Mouse (Mus musculus) heart, embryonic 14.5 days (tissue): ENCODE data around the gene 4930467E23Rik. TPM values are rescaled to one million over a fixed set of nuclear protein-coding genes. Genes with fewer than 3 reads are reported as not detected.
"Not testable (repeated sequence)": the region's sequence is repeated elsewhere in the genome, so short reads cannot be mapped to it uniquely, and the experiment has no call there.

Experiments
- ATAC-seq: fragments of 200-750 bp; cut with Nextera tagmentation; 2 replicates; pipeline ENCODE4 v1.8.0; 2017; ENCODE audit warnings: low read depth, moderate TSS enrichment; ENCODE audit not compliant: insufficient number of reproducible peaks, insufficient read depth, low FRiP score
- H3K27ac ChIP-seq, 2 experiments: fragments of 200-500 bp in 1 of 2; fragments of 300-500 bp in 1 of 2; sonication (generic) in 1 of 2; replicated peaks in 1 of 2; 2 replicates each; pipeline ENCODE4 v1.5.1; 2012 to 2014; ENCODE audit warnings: low read depth in 2 of 2, low read length in 2 of 2, control low read depth in 1 of 2, mild to moderate bottlenecking in 1 of 2, mixed read lengths in 1 of 2; ENCODE audit not compliant: control insufficient read depth in 1 of 2, insufficient read depth in 1 of 2
- H3K27me3 ChIP-seq: fragments of 300-500 bp; sonication (generic); 2 replicates; pipeline ENCODE4 v1.6.1; 2014; ENCODE audit warnings: mild to moderate bottlenecking, low read length, control low read depth; ENCODE audit not compliant: control insufficient read depth, insufficient read depth
- H3K36me3 ChIP-seq: fragments of 300-500 bp; sonication (generic); 2 replicates; pipeline ENCODE4 v1.6.1; 2014; ENCODE audit warnings: mild to moderate bottlenecking, control low read depth, low read length, mixed read lengths; ENCODE audit not compliant: control insufficient read depth, insufficient read depth
- H3K4me1 ChIP-seq, 2 experiments: fragments of 200-500 bp in 1 of 2; fragments of 300-500 bp in 1 of 2; sonication (generic) in 1 of 2; 2 replicates each; pipeline ENCODE4 v1.6.1; 2012 to 2014; ENCODE audit warnings: low read length in 2 of 2, control low read depth in 1 of 2, mixed read lengths in 1 of 2; ENCODE audit not compliant: control insufficient read depth in 2 of 2, insufficient read depth in 2 of 2
- H3K4me2 ChIP-seq: fragments of 300-500 bp; sonication (generic); 2 replicates; pipeline ENCODE4 v1.6.1; 2014; ENCODE audit warnings: mild to moderate bottlenecking, low read length
- H3K4me3 ChIP-seq, 2 experiments: fragments of 200-500 bp in 1 of 2; fragments of 300-500 bp in 1 of 2; sonication (generic) in 1 of 2; 2 replicates each; pipeline ENCODE4 v1.5.1; 2012 to 2014; ENCODE audit warnings: low read length in 2 of 2, mild to moderate bottlenecking in 2 of 2, control low read depth in 1 of 2, low read depth in 1 of 2, moderate library complexity in 1 of 2; ENCODE audit not compliant: control insufficient read depth in 1 of 2, insufficient read depth in 1 of 2
- H3K9ac ChIP-seq: fragments of 300-500 bp; sonication (generic); 2 replicates; pipeline ENCODE4 v1.6.1; 2014; ENCODE audit warnings: mild to moderate bottlenecking, low read length
- H3K9me3 ChIP-seq: fragments of 300-500 bp; sonication (generic); 2 replicates; pipeline ENCODE4 v1.6.1; 2016; ENCODE audit warnings: low read length, control low read depth; ENCODE audit not compliant: control insufficient read depth
- WGBS: fragments of 180-500 bp; shearing (Covaris S2); extraction: QIAGEN DNeasy Blood & Tissue Kit; methylation state at CpG from one replicate; pipeline ENCODE4 v1.1.7; 2014; 5-methylcytosine and 5-hydroxymethylcytosine counted together
- polyA plus RNA-seq: library from polyadenylated mRNA; unstranded; fragments of >200 nt; fragmentation: Nextera tagmentation; extraction: Ambion mirVana; gene quantifications from 2 replicates; pipeline ENCODE4 v1.2.1, GENCODE M21; 2014

Gene 4930467E23Rik
- not detected in 2 replicates for polyA plus RNA-seq

DNA sequence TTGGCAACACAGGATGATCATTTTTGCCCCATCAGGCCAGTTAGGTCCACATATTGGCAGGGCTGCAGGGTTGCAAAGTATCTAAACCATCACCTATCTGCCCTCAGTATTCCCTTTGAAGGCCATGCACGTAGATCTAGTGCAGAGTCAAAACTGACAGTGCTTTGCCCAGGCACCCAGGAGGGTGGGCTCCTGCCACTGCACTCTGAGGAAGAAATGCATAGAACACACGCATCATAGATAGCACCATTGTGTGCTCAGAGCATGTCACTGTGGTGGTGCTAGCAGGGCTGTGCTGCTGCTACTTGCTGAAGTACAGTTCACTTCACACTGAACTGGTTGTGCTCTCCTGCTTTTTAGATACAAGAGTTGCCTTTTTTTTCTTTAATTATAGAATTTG lies at the start of gene 4930467E23Rik:
Gene 4930467E23Rik (plus strand): TSS at position 301 of the 400 bp plus-strand sequence.
- H3K4me1 ChIP-seq, H3K36me3 ChIP-seq, H3K9ac ChIP-seq, H3K27ac ChIP-seq, H3K4me2 ChIP-seq, H3K27me3 ChIP-seq, ATAC-seq, H3K4me3 ChIP-seq, H3K9me3 ChIP-seq: not testable (repeated sequence)
- no CpG with 5 or more reads among the region's 2 CpGs for WGBS

- H3K9ac ChIP-seq, H3K4me3 ChIP-seq, H3K4me1 ChIP-seq, H3K36me3 ChIP-seq, ATAC-seq, H3K27ac ChIP-seq, H3K9me3 ChIP-seq, H3K27me3 ChIP-seq, H3K4me2 ChIP-seq: not testable (repeated sequence)
- 65% methylated on average over 2 of the region's 3 CpGs for WGBS
These were observed 47.1 kb upstream of the 4930467E23Rik start for GRCm38 (mm10) chr8:19682311-19682710.

DNA sequence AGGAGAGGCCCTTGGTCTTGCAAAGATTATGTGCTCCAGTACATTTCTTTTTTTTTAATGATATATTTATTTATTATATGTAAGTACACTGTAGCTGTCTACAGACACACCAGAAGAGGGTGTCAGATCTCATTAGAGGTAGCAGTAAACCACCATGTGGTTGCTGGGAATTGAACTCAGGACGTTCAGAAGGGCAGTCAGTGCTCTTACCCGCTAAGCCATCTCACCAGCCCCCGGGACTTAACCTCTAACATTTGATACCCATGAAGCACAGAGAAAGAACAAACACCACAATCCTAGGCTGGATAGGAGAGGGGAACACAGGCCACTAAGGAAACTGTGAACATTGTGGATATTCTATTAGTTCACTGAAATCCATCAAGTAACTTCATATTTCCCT lies 43.9 kb upstream of the 4930467E23Rik start:
- H3K4me1 ChIP-seq, H3K27ac ChIP-seq, H3K4me2 ChIP-seq, H3K36me3 ChIP-seq, H3K4me3 ChIP-seq, H3K9me3 ChIP-seq, H3K9ac ChIP-seq, H3K27me3 ChIP-seq, ATAC-seq: not testable (repeated sequence)
- 71% methylated on average over 3 of the region's 3 CpGs for WGBS

- 70% methylated on average over 6 of the region's 6 CpGs for WGBS
- H3K36me3 ChIP-seq, H3K27ac ChIP-seq, H3K9ac ChIP-seq, H3K4me2 ChIP-seq, H3K27me3 ChIP-seq, ATAC-seq, H3K9me3 ChIP-seq, H3K4me1 ChIP-seq, H3K4me3 ChIP-seq: not testable (repeated sequence)
These were observed 40.4 kb upstream of the 4930467E23Rik start for GRCm38 (mm10) chr8:19688802-19689525.

DNA sequence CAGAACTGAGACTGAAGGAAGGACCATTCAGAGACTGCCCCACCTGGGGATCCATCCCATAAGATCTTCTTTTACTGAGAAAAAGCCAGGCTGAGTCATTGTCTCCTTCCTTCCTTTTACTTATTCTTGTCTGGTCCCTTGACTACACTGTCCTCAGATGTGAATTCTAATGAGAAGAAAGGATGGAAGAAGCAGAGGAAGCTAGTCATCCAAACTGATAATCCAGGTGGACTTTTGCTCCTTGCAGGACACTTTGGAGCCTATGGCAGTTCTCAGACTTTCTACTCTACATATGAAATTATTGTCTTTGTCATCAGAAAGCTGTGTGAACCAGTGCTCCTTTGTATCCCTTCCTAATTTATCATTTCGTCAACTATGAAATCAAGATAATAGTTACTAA lies 39.6 kb upstream of the 4930467E23Rik start:
- H3K9me3 ChIP-seq, H3K4me1 ChIP-seq, H3K27me3 ChIP-seq, H3K9ac ChIP-seq, H3K4me2 ChIP-seq, H3K4me3 ChIP-seq, H3K27ac ChIP-seq, H3K36me3 ChIP-seq, ATAC-seq: not testable (repeated sequence)
- 75% methylated on average over 1 of the region's 1 CpGs for WGBS

- H3K9me3 ChIP-seq, H3K4me1 ChIP-seq, H3K4me3 ChIP-seq, H3K27me3 ChIP-seq, H3K4me2 ChIP-seq, H3K9ac ChIP-seq, ATAC-seq, H3K36me3 ChIP-seq, H3K27ac ChIP-seq: not testable (repeated sequence)
- WGBS = 84% methylated on average over 6 of the region's 6 CpGs
These were observed 38.0 kb upstream of the 4930467E23Rik start for GRCm38 (mm10) chr8:19691421-19691820.

DNA sequence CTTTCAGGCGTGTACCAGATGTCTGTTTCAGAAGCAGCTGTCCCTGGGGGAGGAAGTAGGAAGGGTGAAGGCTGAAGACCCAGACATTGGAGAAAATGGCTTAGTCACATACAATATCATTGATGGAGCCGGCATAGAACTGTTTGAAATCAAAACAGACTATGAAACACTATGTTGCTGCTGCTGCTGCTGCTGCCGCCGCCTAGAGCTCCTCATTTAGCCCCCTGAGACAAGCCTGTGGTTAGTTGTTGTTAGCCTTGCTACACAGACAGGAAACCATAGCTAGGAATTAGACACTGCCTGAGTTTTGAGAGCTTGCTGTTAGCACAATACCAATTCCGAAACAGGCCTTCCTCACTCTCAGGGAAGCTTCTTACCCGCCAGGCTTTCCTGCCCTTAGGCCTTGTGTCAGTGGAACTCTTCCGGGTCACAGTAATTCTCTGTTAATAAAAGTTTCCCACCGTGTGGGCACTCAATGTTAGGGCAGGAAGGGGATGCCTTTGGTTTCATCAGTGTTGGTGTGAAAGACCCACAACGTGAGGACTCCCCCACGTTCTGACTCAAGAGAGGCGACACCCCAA lies 31.8 kb upstream of the 4930467E23Rik start:
- 70% methylated on average over 11 of the region's 11 CpGs for WGBS
- H3K4me1 ChIP-seq, H3K27me3 ChIP-seq, H3K4me3 ChIP-seq, H3K36me3 ChIP-seq, H3K4me2 ChIP-seq, H3K9me3 ChIP-seq, ATAC-seq, H3K9ac ChIP-seq, H3K27ac ChIP-seq: not testable (repeated sequence)

DNA sequence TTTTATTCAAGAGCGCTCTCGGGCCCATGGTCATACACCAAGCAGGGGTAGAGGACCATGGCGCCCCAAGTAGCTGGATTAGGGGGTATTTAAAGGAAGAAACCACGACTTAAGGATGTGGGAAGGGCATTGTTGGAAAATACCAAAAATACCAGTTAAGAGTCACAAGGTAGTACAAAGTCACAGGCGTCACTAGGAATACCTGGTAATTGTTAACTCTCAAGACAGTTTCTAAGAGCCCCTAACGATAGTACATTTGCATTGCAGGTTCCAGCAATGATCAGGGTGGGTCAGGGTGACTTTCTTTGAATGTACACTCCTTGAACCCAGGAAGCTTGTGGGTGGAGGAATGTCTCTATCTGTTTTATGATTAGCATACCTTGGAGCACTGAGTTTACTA lies 31.3 kb upstream of the 4930467E23Rik start:
- H3K4me1 ChIP-seq, H3K4me2 ChIP-seq, H3K9ac ChIP-seq, H3K27ac ChIP-seq, H3K9me3 ChIP-seq, H3K36me3 ChIP-seq, H3K4me3 ChIP-seq, ATAC-seq, H3K27me3 ChIP-seq: not testable (repeated sequence)
- WGBS = 65% methylated on average over 6 of the region's 6 CpGs
